Mouse (Mus musculus): ENCODE measurements at regions not wholly inside any gene's neighbourhood (a gene's known extent, or its start where the extent isn't known, plus 50 kb on each side); places are given as distances from the start of the nearest gene placed in this dataset.

DNA sequence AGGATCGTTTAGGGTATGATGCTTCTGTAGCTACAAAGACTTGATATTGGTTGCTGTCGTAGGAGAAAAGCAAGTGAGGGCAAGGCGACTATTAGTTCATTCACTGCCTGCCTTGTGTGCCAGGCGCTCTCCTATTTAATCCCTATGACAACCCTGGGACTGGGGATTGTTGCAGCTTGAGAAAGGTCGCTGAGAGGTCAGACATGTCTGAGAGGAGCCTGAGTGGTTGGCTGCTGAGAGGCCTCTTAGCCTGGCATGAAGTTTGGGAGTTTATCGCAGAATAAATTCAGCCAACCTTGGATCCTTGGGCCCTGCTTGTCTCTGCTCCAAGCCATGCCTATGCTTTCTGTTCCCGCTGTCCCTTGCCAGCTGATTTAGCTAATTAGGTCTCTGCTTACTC is 65.9 kb upstream of the Gjb5 start:
- no peak overlapping the region for H3K4me2 ChIP-seq (ENCODE audit: low read depth, low read length)
- H3K9ac ChIP-seq (replicated peaks; ENCODE audit: low read depth, low read length) = no peak overlapping the region
- H3K9me3 ChIP-seq (replicated peaks; ENCODE audit: control insufficient read depth, low read length) = no peaks in the 10 kb centered on the region
- H3K4me1 ChIP-seq (ENCODE audit: control insufficient read depth, insufficient read depth) = no peaks in the 10 kb centered on the region
- no peak overlapping the region for H3K27ac ChIP-seq (ENCODE audit: low read depth)
- DNase-seq (ENCODE audit: low spot score) (peak; percentile 18), ATAC-seq (ENCODE audit: insufficient read depth, low read depth) (peak; percentile 75)
- H3K36me3 ChIP-seq (replicated peaks; ENCODE audit: control insufficient read depth, insufficient read depth, low read length) = no peaks in the 10 kb centered on the region
- WGBS = 40% methylated on average over 7 of the region's 7 CpGs
- no peaks in the 10 kb centered on the region for H3K27me3 ChIP-seq (ENCODE audit: control insufficient read depth, insufficient read depth, low read length)
- H3K4me3 ChIP-seq (ENCODE audit: low read depth, low read length) = no peak overlapping the region
- TF ChIP-seq EP300 (IDR thresholded peaks at IDR 0.05; ENCODE audit: low read depth) (no peak), CTCF (IDR thresholded peaks at IDR 0.05; ENCODE audit: low read depth) (no peak)

DNA sequence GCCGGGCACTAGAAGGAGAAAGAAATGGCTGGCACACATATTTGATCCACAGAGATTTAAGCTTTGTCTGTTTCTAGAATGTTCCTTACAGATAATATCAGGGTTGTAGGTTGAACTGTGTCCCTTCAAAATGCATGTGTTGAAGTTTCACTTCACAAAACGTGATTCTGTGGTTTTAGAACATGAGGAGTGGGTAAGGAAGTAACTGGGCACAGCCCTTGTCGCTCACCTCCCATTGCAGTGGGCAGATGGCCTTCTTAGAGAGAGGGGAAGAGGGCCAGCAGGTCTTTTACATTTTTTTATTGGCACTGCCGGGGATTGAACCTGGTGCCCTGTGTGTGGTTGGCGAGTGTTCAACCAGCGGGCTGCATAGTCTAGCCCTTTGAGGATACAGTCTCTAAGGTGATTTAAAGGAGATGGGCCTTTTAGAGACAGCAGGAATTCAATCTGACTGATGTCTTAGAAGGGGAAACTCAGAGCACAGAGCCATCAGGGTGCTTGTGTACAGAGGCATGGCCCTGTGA is 64.0 kb upstream of the Gjb5 start:
- Histone ChIP-seq H3K4me3 (ENCODE audit: low read depth, low read length) (no peak overlapping the region), H3K9ac (replicated peaks; ENCODE audit: low read depth, low read length) (no peak overlapping the region), H3K4me1 (ENCODE audit: control insufficient read depth, insufficient read depth) (no peaks in the 10 kb centered on the region), H3K9me3 (replicated peaks; ENCODE audit: control insufficient read depth, low read length) (no peaks in the 10 kb centered on the region), H3K27ac (ENCODE audit: low read depth) (no peak overlapping the region), H3K36me3 (replicated peaks; ENCODE audit: control insufficient read depth, insufficient read depth, low read length) (no peaks in the 10 kb centered on the region), H3K4me2 (ENCODE audit: low read depth, low read length) (no peak overlapping the region), H3K27me3 (ENCODE audit: control insufficient read depth, insufficient read depth, low read length) (no peaks in the 10 kb centered on the region)
- WGBS = 86% methylated on average over 6 of the region's 6 CpGs
- TF ChIP-seq EP300 (IDR thresholded peaks at IDR 0.05; ENCODE audit: low read depth) = no peak
- no peak for TF ChIP-seq CTCF (IDR thresholded peaks at IDR 0.05; ENCODE audit: low read depth)
- DNase-seq (ENCODE audit: low spot score) = no peak
- no peak for ATAC-seq (ENCODE audit: insufficient read depth, low read depth)

DNA sequence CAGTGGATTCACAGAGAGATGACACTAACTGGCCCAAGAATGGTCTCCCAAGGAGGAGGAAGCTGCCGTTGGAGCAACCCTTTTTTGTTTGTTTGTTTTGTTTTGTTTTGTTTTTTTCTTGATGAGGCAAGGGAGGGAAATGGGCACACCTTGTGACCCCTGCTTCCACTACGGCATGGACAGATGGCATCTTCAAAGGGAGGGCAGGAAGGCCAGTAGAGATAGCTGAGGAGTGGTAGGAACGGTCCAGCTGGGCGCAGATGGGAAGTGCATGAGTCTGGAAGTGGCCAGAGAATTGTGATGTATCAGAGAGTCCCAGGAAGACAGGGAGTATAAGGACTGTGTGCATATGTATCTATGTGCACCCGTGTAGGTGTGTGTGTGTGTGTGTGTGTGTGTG is 63.1 kb upstream of the Gjb5 start:
- Histone ChIP-seq H3K27me3 (ENCODE audit: control insufficient read depth, insufficient read depth, low read length) (no peaks in the 10 kb centered on the region), H3K36me3 (replicated peaks; ENCODE audit: control insufficient read depth, insufficient read depth, low read length) (no peaks in the 10 kb centered on the region), H3K9me3 (replicated peaks; ENCODE audit: control insufficient read depth, low read length) (no peaks in the 10 kb centered on the region), H3K4me1 (ENCODE audit: control insufficient read depth, insufficient read depth) (no peaks in the 10 kb centered on the region), H3K9ac (replicated peaks; ENCODE audit: low read depth, low read length) (no peak overlapping the region), H3K4me2 (ENCODE audit: low read depth, low read length) (no peak overlapping the region), H3K27ac (ENCODE audit: low read depth) (no peak overlapping the region), H3K4me3 (ENCODE audit: low read depth, low read length) (no peak overlapping the region)
- DNase-seq (ENCODE audit: low spot score) (no peak), ATAC-seq (ENCODE audit: insufficient read depth, low read depth) (no peak)
- WGBS = 69% methylated on average over 5 of the region's 5 CpGs
- TF ChIP-seq EP300 (IDR thresholded peaks at IDR 0.05; ENCODE audit: low read depth) = no peak
- TF ChIP-seq CTCF (IDR thresholded peaks at IDR 0.05; ENCODE audit: low read depth) = no peak

DNA sequence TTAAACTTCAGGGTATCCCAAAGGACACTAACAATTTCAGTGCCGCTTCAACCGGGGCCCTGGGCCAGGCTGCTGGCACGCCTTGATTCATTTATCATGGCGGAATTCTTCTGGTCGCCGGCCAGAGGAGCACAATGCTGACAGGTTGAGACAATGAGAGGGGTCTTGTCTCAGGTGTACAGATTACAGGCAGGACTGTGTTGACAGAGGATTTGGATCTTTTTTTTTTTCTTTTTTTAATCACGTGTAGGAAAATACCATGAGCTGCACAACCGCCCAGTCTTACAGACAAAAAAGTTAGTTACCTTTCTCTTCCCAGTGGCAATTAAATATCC is 61.8 kb upstream of the Gjb5 start:
- Histone ChIP-seq H3K4me3 (ENCODE audit: low read depth, low read length) (no peak overlapping the region), H3K9me3 (replicated peaks; ENCODE audit: control insufficient read depth, low read length) (no peaks in the 10 kb centered on the region), H3K27ac (ENCODE audit: low read depth) (peak overlapping the region; percentile 9; the same call in 1 of the 2 replicates), H3K27me3 (ENCODE audit: control insufficient read depth, insufficient read depth, low read length) (no peaks in the 10 kb centered on the region), H3K4me2 (ENCODE audit: low read depth, low read length) (peak overlapping the region; percentile 41), H3K9ac (replicated peaks; ENCODE audit: low read depth, low read length) (no peak overlapping the region), H3K36me3 (replicated peaks; ENCODE audit: control insufficient read depth, insufficient read depth, low read length) (no peaks in the 10 kb centered on the region), H3K4me1 (ENCODE audit: control insufficient read depth, insufficient read depth) (no peaks in the 10 kb centered on the region)
- no peak for DNase-seq (ENCODE audit: low spot score)
- no peak for ATAC-seq (ENCODE audit: insufficient read depth, low read depth)
- TF ChIP-seq CTCF (IDR thresholded peaks at IDR 0.05; ENCODE audit: low read depth) = no peak
- TF ChIP-seq EP300 (IDR thresholded peaks at IDR 0.05; ENCODE audit: low read depth) = no peak
- 26% methylated on average over 8 of the region's 8 CpGs for WGBS

DNA sequence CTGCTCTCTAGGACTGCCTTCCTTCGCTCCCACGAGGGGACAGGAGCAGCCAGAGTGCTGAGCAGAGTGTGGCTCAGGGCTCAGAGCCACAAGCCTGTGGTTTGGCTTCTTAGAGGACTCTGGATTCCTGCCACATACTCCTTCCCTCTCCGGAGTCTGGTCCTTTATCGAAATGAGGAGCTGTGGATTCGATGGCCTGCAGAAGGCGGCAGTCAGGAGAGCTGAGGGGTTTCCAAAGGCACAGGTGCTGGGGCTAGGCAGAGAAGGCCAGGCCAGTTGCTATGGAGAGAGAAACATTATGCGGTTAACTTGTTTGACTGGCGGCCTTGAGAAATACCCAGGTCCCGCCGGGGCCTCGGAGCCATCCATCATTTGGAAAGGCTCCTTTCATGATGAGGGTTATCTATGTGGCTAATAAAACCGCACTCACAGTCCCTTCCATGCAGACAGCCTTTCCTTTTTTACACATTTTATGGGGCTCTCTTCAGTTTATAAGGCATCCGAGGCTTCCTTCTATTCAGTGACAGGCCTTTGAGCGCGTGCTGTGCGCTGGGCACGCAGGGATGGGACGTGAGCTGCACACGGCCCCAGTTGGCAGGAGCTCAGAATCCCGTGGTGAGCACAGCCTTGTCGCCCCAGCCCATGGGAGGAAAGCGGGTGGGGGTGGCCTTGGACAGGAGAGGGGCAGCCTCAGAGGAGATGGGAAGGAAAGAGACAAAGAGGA is 61.2 kb upstream of the Gjb5 start:
- H3K27ac ChIP-seq (ENCODE audit: low read depth) = peak overlapping the region; percentile 9; the same call in 1 of the 2 replicates
- TF ChIP-seq EP300 (IDR thresholded peaks at IDR 0.05; ENCODE audit: low read depth) (no peak), CTCF (IDR thresholded peaks at IDR 0.05; ENCODE audit: low read depth) (no peak)
- DNase-seq (ENCODE audit: low spot score) = peak; percentile 30
- peak overlapping the region; percentile 41 for H3K4me2 ChIP-seq (ENCODE audit: low read depth, low read length)
- no peaks in the 10 kb centered on the region for H3K9me3 ChIP-seq (replicated peaks; ENCODE audit: control insufficient read depth, low read length)
- no peaks in the 10 kb centered on the region for H3K36me3 ChIP-seq (replicated peaks; ENCODE audit: control insufficient read depth, insufficient read depth, low read length)
- 28% methylated on average over 22 of the region's 22 CpGs for WGBS
- no peak overlapping the region for H3K4me3 ChIP-seq (ENCODE audit: low read depth, low read length)
- no peak overlapping the region for H3K9ac ChIP-seq (replicated peaks; ENCODE audit: low read depth, low read length)
- peak; percentile 62; the same call in 1 of the 2 replicates for ATAC-seq (ENCODE audit: insufficient read depth, low read depth)
- H3K4me1 ChIP-seq (ENCODE audit: control insufficient read depth, insufficient read depth) = no peaks in the 10 kb centered on the region
- H3K27me3 ChIP-seq (ENCODE audit: control insufficient read depth, insufficient read depth, low read length) = no peaks in the 10 kb centered on the region

DNA sequence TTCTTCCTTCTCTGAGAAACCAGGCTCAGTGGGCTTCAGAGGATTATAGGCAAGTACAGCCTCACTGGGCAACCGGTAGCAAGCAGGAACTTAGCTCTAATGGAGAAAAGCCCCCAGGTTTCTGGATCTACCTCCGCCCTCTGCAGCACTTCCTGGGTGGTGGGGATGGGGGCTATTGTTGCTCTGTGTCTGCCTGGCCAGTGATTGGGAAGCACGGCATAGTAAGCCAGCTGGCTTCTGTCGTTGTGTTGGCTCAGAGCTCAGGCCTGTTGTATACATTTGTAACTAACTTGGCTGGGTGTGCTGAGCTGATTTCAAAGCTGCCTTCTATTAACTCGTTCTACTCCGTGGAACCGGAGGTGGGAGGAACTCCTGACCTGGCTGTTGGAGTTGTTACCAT is 58.9 kb upstream of the Gjb5 start:
- no peaks in the 10 kb centered on the region for H3K36me3 ChIP-seq (replicated peaks; ENCODE audit: control insufficient read depth, insufficient read depth, low read length)
- H3K4me1 ChIP-seq (ENCODE audit: control insufficient read depth, insufficient read depth) = no peaks in the 10 kb centered on the region
- no peak overlapping the region for H3K4me3 ChIP-seq (ENCODE audit: low read depth, low read length)
- ATAC-seq (ENCODE audit: insufficient read depth, low read depth) (no peak), DNase-seq (ENCODE audit: low spot score) (no peak)
- TF ChIP-seq CTCF (IDR thresholded peaks at IDR 0.05; ENCODE audit: low read depth) = no peak
- TF ChIP-seq EP300 (IDR thresholded peaks at IDR 0.05; ENCODE audit: low read depth) = no peak
- no peak overlapping the region for H3K27ac ChIP-seq (ENCODE audit: low read depth)
- H3K9me3 ChIP-seq (replicated peaks; ENCODE audit: control insufficient read depth, low read length) = no peaks in the 10 kb centered on the region
- no peaks in the 10 kb centered on the region for H3K27me3 ChIP-seq (ENCODE audit: control insufficient read depth, insufficient read depth, low read length)
- WGBS = 38% methylated on average over 7 of the region's 7 CpGs
- no peak overlapping the region for H3K4me2 ChIP-seq (ENCODE audit: low read depth, low read length)
- H3K9ac ChIP-seq (replicated peaks; ENCODE audit: low read depth, low read length) = no peak overlapping the region
